Mouse (Mus musculus) embryonic fibroblast, embryonic 13.5 days (primary cell): ENCODE measurements around the gene Adam12. TPM values are rescaled to one million over a fixed set of nuclear protein-coding genes. Genes with fewer than 3 reads are reported as not detected.
A peak's percentile ranks its signal among the peaks of the same experiment; 100 is the strongest.

Experiments
- H3K27ac ChIP-seq: 2 replicates; pipeline ENCODE4 v1.5.1; 2012; ENCODE audit warnings: low read length, control low read depth, inconsistent platforms; ENCODE audit not compliant: insufficient read depth
- H3K4me1 ChIP-seq: 2 replicates; pipeline ENCODE4 v1.6.1; 2011; ENCODE audit warnings: low read length; ENCODE audit not compliant: control insufficient read depth, insufficient read depth
- H3K4me3 ChIP-seq: 2 replicates; pipeline ENCODE4 v1.5.1; 2011; ENCODE audit warnings: mild to moderate bottlenecking, control low read depth, low read length; ENCODE audit not compliant: insufficient read depth
- CTCF ChIP-seq: IDR thresholded peaks from 2 replicates; pipeline ENCODE4 v1.5.1; 2011; ENCODE audit warnings: mild to moderate bottlenecking, control low read depth, low read length, moderate library complexity, borderline replicate concordance; ENCODE audit not compliant: insufficient read depth
- POLR2A ChIP-seq: IDR thresholded peaks from 2 replicates; pipeline ENCODE4 v1.6.1; 2011; ENCODE audit warnings: low read depth, mild to moderate bottlenecking, control low read depth, low read length, moderate library complexity
- polyA plus RNA-seq: library from polyadenylated mRNA; stranded (reverse); fragments of >200 nt; gene quantifications from 2 replicates; pipeline ENCODE4 v1.2.4, GENCODE M21; 2011; ENCODE audit warnings: low read depth; ENCODE audit not compliant: missing spikeins, insufficient read length

Gene Adam12
- polyA plus RNA-seq, 1 experiment, result 104 TPM

GRCm38 (mm10) chr7:133954111-133955091, 277.5 kb downstream of the Adam12 start:
- TF ChIP-seq CTCF (no peak), POLR2A (no peak)
- no peaks in the 10 kb centered on the region for H3K4me1 ChIP-seq
- no peak overlapping the region for H3K4me3 ChIP-seq
- H3K27ac ChIP-seq, result no peak overlapping the region

DNA sequence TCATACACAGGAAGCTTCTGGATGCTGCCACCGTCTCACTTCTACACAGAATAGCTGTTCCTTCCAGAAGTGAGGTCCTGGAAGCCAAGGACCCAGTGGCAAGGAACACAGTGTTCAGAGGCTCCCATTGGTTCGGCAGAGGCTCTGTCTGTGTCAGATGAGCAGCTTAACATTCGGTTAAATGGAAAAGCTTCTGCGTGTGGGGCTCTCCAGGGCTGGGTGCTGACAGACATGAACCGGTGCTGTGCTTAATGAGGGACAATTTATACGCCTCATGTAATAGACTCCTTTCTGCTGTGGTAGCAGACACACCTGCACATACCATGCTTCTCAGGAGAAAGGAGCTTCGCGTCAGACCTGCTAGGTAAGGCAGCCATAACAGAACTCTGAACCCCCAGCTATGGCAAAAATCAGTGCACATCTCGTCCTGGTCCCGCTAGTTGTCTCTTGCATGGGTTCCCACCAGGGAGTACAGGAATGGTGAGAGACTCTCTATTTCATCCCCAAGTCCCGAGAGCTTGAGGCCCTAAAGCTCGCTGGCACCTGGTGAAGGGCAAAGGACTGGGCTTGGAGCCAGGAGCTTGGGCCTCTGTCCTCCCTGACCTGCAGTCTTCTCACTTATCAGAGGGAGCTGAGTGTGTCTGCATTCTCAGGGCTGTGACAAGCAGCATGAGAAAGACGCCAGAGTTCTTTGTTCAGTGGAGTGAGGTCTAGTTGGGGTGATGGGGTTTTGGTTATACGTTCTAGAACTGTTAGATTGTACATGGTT, 280.0 kb downstream of the Adam12 start:
- Histone ChIP-seq H3K4me1 (peaks cover under 1% of the 10 kb centered on the region), H3K27ac (no peak overlapping the region), H3K4me3 (no peak overlapping the region)
- no peak for TF ChIP-seq POLR2A
- TF ChIP-seq CTCF, result no peak

- Histone ChIP-seq H3K27ac (0 out of 2 replicates have a peak overlapping the region, but pooled peaks have one; percentile 70), H3K4me3 (no peak overlapping the region), H3K4me1 (peaks cover 10% of the 10 kb centered on the region)
- TF ChIP-seq POLR2A (no peak), CTCF (no peak)
Measured at GRCm38 (mm10) chr7:133947360-133947759, 284.6 kb downstream of the Adam12 start.

DNA sequence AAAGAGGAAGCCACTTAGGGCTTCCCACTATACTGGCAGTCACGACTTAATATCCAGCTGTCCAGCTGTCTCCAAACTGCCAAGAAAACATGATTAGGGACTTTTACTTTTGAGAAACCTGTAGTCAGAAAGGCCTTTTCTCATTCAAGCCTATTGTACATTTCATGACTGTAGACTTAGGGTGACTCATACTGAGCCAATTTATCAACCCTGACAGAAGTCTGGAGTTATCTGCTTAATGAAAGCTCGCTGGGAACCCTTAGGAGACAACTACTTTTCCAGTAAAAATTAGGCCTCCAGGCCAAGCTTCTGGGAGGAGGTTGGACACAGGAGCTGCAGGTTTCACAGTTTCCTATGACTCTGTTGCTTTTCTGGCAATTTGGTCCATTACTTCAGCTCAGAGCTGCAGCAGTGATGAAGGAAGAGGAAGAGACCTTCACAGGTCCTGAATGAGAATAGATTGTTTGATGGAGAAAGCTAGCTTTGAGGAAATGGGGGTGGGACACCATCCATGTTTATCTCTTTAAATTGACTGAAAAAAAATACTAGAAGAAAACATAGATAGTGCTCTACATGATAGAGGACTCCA, 285.1 kb downstream of the Adam12 start:
- H3K4me1 ChIP-seq, result peaks cover 10% of the 10 kb centered on the region
- H3K27ac ChIP-seq, result peak overlapping the region; percentile 70
- H3K4me3 ChIP-seq, result no peak overlapping the region
- TF ChIP-seq POLR2A (no peak), CTCF (no peak)

DNA sequence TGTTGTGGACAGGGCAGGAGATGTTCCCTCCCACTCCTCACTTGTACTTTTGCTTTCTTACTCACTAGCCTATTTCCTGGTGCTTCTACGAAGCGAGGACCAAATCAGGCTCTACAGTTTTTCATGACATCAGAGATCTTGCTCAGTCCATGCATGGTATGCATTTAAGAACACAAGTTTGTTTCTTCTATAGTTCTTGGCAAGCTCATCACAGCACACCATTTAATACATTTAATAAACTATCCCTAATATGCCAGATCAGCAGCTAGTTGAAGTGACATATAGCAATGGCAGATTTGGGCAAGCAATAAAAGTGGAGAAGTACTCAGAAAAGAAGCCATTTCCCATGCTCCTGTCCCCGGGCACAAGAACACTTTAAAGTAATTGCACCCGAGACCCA, 285.8 kb downstream of the Adam12 start:
- Histone ChIP-seq H3K4me1 (peaks cover 10% of the 10 kb centered on the region), H3K27ac (peak overlapping the region; percentile 67), H3K4me3 (no peak overlapping the region)
- TF ChIP-seq POLR2A (no peak), CTCF (no peak)

GRCm38 (mm10) chr7:133940405-133940804, 291.5 kb downstream of the Adam12 start:
- no peak overlapping the region for H3K27ac ChIP-seq
- H3K4me3 ChIP-seq, result no peak overlapping the region
- TF ChIP-seq POLR2A (no peak), CTCF (no peak)
- H3K4me1 ChIP-seq, result no peaks in the 10 kb centered on the region

DNA sequence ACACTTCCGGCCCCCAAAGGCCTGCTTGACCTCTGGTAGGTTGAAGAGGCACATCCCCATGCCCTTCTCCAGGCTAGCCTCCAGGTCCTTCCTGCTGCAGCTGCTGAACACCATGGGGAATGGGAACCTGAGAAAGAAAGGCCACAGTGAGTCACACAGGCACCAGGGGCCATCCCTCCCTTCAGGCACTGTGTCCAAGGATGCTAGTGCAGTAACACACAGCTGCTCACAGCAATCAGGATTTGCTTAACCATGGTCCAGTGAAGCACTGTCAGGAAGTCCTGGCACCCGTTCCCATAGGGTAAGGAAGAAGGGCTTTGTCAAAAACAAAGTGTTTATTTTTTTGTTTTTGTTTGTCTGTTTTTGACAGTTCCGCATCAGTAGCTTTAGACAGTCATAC, 294.5 kb downstream of the Adam12 start:
- Histone ChIP-seq H3K27ac (no peak overlapping the region), H3K4me1 (peaks cover 4% of the 10 kb centered on the region; the same call in 1 of the 2 replicates), H3K4me3 (no peak overlapping the region)
- no peak for TF ChIP-seq POLR2A
- no peak for TF ChIP-seq CTCF

- TF ChIP-seq CTCF, result no peak
Measured at GRCm38 (mm10) chr7:133936377-133936776, 295.6 kb downstream of the Adam12 start.

GRCm38 (mm10) chr7:133933378-133933777, 298.6 kb downstream of the Adam12 start:
- H3K4me3 ChIP-seq, result no peak overlapping the region
- H3K4me1 ChIP-seq, result peaks cover 4% of the 10 kb centered on the region; the same call in 1 of the 2 replicates
- TF ChIP-seq POLR2A, result no peak
- no peak for TF ChIP-seq CTCF
- H3K27ac ChIP-seq, result no peak overlapping the region

More at GRCm38 (mm10) chr7:133936377-133936776, 295.6 kb downstream of the Adam12 start:
- Histone ChIP-seq H3K27ac (no peak overlapping the region), H3K4me3 (no peak overlapping the region), H3K4me1 (peaks cover 4% of the 10 kb centered on the region; the same call in 1 of the 2 replicates)
